Mouse (Mus musculus) thymus, postnatal 4 days (tissue): ENCODE results near the gene Olfr675.
"Not testable (repeated sequence)": the region's sequence is repeated elsewhere in the genome, so short reads cannot be mapped to it uniquely, and the experiment has no call there.

Experiments used
- DNase-seq: peaks from one replicate; pipeline ENCODE4 v3.0.0; 2021

The Olfr675 gene

DNA sequence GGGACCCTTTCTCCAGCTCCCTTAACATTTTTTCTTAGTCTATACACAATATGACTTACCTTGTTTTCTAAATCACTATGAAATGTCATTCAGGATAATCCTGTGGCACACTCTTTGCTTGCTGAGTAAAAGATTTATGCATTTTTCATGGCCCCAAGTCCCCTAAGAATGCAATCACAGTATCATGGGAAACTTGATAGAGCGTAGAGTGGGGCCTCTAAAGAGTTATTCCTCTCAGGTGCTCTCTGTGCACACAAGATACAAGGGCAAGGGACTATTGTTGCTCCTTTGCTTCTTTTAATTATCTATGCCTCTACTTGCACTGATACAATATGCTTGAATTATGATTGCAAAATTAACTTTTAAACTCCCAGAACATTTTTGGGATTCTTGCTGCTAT, at the start of gene Olfr675:
TSS of gene Olfr675 (minus strand) at position 101 of the 400 bp plus-strand sequence.
- DNase-seq = no peak

DNA sequence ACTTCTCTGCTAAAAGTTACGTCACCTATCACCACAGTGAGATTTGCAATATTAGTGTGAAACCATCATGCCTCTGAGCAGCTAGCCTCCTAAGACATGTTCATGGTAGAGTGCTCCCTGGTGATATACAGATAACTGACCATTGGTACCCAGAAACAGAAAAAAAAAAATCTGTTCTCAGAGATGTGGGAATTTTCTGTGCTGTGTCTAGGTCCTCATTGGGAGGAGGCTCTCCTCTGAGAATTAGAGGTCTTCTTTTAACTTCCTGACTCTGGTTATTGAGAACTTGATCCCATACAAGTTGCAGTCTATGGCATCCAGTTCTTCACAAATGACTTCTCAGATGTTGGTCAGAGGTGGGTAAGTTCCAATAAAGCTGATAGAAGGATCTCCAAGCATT, 35.9 kb upstream of the Olfr675 start, which contains the start of gene Olfr678:
TSS of gene Olfr678 (plus strand) at position 301 of the 400 bp plus-strand sequence.
- DNase-seq = no peak

DNA sequence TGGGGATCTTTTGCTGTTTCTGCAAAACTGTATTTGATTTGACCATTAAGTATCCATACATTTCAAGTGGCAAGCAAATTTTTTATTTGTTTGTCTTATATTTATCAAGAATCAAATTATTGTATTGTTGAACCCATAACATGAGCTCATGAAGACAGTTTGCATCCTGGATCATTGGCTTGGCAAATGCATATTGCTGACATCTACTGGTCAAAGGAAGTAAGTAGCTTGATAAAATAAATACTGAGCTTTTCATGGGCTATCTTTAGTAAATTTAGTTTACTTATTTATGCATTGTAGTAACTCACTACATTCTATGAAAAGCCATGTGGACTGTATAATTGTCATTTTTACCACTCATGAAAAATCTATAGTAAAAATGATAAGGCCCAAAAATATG, 30.7 kb upstream of the Olfr675 start:
- DNase-seq = no peak

DNA sequence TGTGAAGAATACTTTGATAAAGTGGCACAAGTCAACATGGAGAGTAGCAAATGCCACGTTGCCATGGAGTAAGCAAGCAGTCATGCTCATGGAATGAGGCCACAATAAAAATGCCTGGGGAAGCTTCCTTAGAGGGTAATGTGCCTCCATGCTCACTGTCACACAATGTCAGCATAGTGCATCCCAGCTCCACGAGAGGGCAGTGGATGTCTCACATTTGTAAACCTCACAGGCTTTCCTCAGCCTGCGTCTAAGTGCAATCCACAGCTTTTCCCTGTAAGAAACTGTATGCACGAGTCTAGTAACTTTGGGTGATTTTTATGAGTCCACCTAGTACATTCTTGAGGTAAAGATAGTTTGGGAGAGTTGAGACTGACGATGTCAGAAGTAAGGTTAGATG, 5.6 kb upstream of the Olfr675 start:
- DNase-seq = not testable (repeated sequence)

DNA sequence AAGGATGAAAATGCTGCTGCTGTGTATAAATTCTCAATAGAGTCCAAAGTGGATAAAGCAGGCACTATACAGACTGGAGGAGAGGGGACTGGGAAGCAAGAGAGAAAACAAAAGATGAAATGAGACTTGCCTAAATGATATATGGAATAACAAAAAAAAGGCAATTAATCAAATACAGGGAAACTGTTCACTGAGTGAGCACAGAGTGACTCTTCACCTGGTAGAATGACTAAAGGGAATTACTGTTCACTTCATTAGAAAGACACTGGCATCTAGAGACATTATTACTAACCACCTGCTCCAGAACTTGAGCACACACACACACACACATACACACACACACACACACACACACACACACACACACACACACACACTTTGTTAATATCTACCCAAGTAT, 4.1 kb upstream of the Olfr675 start, which contains the start of gene Olfr676:
TSS of gene Olfr676 (plus strand) at position 301 of the 400 bp plus-strand sequence.
- no peak for DNase-seq

DNA sequence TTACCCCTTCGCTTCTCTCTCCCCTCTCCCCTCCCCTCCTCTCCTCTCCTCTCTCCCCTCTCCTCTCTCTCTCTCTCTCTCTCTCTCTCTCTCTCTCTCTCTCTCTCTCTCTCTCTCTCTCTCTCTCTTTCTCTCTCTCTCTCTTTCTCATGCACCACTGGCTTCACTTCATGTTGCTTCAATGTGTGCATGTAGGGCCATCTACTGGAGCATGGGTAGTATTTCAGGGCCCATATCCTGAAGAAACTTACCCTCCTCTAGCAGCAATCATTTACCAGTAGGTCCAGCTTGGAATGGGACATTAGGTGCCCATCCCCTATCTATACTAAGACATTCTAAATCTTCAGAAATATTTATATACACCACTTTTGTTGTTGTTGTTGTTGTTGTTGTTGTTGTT, 5.7 kb downstream of the Olfr675 start:
- DNase-seq = no peak

DNA sequence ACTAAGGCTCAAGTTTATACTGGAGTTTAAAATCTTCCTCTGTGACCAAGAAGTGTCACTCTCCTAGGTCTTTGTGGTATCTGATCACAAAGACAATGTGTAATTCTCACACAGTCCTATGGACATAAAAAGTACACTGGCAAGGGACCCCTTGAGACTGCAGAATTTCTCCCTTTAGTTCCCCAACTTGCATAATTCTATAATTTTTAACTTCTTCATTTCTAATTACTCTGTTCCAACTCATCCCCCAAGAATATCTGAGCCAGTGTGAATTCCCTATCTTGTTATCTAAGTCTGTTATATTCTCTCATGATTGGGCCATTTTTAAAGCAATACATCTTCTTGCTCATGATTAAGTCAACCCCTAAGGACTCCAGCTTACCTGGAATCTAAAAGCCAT, 26.3 kb downstream of the Olfr675 start, which contains the start of gene Olfr672:
TSS of gene Olfr672 (minus strand) at position 101 of the 400 bp plus-strand sequence.
- DNase-seq = no peak

DNA sequence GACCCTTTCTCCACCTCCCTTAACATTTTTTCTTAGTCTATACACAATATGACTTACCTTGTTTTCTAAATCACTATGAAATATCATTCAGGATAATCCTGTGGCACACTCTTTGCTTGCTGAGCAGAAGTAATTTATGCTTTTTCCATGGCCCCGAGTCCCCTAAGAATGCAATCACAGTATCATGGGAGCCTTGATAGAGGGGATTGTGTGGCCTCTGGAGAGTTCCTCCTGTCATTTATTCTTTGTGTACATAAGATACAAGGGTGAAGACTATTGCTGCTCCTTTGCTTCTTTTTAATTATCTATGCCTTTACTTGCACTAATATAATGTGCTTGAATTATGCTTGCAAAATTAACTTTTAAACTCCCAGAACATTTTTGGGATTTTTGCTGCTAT, 49.2 kb downstream of the Olfr675 start, which contains the start of gene Olfr671:
TSS of gene Olfr671 (minus strand) at position 101 of the 400 bp plus-strand sequence.
- no peak for DNase-seq

DNA sequence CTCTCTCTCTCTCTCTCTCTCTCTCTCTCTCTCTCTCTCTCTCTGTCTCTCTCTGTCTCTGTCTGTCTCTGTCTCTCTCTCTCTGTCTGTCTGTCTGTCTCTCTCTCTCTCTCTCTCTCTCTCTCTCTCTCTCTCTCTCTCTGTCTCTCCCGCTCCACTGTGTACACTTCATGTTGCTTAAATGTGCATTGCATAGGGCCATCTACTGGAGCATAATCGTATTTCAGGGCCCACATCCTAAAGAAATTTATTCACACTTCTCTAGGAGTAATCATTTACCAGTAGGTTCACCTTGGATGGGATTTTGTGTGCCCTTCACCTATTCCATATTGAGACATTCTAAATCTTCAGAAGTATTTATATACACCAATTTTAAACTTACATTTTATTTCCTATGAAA, 55.8 kb downstream of the Olfr675 start:
- DNase-seq = not testable (repeated sequence)
